Mouse (Mus musculus): ENCODE measurements around the gene Isg20l2.
A peak's percentile ranks its signal among the peaks of the same experiment; 100 is the strongest.

Gene Isg20l2

DNA sequence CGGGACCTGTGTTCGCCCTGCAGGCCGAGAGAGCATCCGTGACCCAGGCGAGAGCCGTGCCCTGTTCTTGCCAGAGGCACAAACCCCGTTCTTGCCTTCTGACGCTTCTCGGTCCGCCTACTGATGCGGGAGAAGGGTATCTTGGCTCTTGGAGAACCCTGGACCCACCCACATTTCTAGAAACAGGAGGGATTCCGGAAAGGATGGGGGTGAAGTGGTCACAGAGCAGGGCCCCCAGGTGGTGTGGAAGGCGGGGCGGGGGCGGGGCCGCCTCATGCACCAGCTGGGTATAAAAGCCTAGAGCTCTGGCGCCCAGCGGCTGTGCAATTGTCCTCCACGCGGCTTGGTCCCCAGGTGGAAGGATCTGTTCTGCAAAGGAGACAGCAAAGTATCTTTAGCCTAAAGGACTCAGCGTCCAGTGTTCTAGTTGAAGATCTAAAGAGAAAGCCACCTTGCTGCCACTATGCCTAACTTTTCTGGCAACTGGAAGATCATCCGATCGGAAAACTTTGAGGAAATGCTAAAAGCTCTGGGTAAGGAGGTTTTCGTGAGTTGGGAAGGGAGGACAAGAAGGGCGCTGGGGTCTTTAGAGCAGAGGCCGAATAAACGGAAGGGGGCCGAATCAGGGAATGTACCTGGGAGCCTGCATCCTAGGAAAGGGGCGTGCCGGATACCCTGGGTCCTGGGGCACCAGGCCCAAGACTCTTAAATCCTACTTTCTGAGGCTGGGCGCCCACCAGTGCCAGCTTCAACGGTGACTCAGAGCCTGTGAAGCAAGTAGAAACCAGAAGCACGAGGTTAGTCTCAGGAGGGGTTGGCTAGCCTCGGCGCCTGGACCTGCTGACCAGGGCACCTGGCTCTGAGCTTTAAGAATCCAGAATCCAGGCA is 18.5 kb downstream of the Isg20l2 start, which contains the start of gene Crabp2:
Gene Crabp2, plus strand, starts transcription at position 289 of the 888 bp plus-strand sequence.
- DNase-seq: no peak

DNA sequence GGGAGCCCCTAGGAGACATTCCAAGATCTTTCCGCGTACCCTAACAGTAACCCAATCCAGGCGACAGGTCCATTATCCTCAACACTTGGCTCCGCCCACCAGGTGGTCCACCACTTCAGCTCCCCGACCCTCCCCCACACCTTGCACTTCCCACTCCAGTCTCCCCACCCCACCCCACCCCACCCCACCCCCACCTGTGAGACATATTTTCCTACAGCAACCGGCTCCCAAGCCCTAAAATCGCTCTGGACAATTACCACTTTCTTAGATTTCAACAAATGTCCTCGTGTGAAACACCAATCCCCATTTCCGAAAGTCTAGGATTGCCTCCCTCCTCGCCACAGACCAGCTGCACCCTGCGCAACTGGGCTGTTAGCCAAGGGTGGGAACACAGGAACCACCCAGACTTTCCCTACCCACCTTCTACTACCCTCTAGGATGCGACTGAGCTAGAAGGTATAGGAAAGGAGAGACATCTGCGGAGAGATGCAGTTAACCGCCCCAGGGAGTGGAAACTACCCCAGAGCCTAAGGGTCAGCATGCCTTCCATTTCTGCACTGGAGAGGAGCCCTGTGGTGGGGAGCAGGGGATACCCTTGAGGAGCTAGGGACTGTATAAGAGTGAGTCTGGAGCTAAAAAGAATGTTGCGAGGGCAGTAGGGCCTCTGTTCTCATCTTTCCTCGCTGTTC is 19.3 kb downstream of the Isg20l2 start:
- DNase-seq: no peak

DNA sequence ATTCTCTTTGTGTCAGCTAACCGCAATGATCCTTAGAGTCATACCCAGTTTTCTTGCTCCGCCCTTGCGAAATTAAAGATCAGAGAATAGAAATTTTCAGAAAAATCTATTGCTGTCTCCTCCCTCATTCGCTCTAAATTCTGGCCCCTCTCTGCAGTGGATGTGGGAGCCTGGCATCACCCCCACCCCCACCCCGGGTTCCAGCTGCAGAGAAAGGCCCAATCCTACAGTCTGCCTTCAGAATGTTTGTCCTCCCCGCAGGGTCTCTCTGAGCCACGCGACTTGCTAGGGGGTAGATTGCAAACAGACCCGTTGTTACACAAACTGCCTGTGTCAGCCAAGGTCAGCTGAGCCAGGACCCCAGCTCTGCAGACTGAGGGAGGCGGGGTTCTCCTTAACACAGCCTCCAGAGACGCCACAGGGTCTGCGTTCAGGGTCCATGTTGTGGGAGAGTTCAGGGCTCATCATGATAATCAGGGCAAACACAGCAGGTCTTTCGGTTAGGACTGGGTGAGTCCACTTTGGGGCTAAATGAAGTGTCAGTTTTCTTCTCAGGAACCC is 19.9 kb downstream of the Isg20l2 start:
- DNase-seq: no peak

DNA sequence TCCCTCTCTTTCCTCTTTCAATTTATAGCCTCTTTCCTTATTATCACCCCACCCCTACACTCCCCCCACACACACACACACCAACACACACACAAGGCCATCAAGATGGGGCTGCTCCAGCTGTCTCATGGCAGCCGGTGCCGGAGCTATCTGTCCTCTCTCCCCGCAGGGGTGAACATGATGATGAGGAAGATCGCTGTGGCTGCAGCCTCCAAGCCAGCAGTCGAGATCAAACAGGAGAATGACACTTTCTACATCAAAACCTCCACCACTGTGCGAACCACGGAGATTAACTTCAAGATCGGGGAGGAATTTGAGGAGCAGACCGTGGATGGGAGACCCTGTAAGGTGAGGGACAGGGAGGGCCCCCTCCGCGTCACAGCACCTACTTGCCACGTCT is 21.8 kb downstream of the Isg20l2 start:
- no peak for DNase-seq

DNA sequence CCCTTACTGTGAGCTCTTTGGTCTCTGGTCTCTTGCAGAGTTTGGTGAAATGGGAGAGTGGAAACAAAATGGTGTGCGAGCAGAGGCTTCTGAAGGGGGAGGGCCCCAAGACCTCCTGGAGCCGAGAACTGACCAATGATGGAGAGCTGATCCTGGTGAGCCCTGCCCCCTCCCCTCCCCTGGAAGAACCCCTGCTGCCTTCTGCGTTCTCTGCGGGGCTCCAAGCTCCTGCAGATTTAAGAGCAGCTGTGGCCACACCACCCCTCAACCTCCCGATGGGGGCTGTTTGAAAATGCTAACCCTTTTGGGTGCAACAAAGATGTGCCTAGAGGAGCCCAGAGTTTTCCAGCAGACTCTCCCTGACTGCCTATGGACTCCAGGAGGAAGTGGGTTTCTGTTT is 22.3 kb downstream of the Isg20l2 start:
- DNase-seq: no peak

DNA sequence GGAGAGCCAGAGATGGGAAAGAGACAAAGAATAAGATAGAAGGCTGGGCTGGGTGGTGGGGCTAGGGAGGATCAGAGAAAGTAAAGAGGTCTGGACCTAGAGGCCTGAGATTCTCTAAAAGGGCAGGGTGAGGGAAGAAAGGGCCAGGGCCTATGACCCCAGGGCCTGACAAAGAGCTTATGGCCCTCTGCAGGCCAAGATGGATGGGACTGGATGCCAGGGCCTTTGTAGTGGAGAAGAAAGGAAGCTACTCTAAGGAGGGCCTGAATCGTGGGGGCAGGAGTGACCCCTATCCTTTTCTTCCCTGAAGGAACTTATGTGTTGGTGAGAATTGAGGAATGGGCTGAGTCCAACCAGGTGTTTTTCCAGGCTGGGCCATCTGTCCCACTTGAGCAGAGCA is 27.9 kb downstream of the Isg20l2 start:
- no peak for DNase-seq

DNA sequence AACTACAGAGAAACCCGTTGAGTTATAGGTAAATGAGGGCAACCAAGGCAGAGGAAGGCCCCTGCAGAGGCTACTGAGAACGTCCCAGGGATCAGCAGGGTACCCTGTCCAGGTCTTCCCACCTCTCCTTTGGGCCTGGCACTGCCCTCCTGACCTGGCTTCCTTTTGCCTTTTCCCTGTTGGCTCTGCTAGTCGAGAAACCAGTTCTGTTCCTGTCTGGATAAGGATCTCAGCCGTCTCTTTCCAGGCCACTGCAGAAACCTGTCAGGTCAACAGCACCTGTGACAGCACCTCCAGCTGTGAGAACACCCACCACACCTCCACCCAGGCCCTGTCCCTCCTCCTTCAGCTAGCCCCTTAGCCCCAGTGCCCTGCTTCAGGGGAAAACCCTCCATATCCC is 28.4 kb downstream of the Isg20l2 start:
- DNase-seq: no peak

DNA sequence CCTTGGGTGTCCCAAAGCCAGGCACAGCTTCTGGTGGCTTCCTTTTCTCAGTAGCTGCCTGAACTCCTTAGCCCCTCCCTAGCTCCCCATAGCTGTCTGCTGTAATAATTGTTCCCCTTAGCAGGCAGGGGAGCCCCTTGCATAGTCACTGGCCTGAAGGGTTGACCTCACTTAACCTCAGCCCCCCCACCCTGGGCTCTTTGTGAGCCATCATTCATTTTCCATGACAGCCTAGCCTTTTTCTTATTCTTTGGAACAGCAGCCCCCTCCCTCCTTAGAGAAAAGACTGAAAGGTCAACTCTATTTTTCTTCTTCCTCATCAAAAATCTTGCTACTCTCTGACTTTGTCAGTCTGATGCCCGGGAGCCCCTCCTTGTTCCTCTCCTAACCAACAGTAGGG is 28.9 kb downstream of the Isg20l2 start:
- DNase-seq: no peak

DNA sequence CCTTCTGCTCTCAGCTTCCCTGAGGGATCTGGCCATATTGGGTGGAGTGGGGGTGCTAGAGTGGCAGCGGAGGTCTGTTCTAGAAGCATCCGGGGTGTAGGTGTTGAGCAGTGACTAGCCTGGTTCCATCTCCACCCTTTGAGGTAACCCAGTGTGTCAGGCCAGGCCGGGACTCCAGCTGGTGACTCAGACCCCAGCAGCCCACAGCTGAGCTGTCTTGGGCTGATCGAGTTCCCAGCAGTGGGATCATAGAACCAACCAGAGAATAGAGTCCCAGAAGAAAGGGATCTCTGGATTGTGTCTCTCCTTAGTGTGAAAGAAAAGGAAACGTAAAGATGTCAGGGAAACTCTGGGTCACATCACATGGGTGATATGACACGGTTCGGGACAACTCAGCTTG is 29.3 kb downstream of the Isg20l2 start:
- DNase-seq: no peak

DNA sequence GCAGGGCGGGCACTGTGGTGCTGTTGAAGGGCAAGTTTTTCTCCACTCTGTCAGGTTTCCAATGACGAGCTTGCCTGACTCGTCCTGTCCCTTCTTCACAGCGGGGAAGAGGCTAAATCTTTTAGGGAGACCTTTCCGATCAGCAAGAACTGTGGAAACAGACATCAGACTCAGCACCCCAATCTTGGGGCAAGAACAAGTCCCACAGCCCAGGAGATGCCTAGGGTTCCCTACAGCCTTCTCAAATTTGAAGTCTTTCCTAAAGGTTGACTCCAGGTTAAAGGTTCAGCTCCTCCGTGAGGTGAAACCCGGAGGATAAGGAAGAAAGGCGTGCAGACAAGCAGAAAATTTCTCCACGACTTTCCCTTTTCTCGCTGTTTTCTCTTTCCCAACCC is 30.1 kb downstream of the Isg20l2 start:
- no peak for DNase-seq

DNA sequence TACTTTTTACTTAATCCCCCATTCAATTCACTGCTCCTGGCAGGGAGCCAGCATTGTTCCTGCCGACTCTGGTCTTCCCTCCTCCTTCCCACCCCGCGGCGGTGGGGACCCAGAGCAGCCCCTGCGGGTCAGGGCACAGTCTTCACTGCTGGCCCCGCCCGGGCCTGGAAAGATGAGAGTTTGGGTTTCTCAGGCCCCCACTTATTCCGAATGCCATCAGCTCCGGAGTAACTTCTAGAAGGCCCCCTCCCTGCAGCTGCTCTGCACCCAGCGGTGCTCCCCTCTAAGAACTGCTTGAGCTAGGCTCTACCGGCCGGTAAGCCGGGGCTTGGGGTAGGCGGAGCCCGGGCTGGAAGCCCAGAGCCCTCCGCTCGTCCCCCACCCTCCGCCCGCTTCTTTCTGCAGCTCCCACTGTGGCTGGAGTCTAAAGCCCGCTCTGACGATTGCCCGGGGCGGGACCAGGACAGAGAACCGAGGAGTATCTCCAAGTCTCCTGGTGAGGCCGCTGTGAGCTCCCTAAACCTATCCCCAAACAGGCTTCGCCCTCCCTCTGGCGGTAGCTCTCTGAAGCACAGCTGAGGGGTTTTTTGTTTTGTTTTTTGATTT is 30.6 kb downstream of the Isg20l2 start:
- DNase-seq: peak; percentile 89

DNA sequence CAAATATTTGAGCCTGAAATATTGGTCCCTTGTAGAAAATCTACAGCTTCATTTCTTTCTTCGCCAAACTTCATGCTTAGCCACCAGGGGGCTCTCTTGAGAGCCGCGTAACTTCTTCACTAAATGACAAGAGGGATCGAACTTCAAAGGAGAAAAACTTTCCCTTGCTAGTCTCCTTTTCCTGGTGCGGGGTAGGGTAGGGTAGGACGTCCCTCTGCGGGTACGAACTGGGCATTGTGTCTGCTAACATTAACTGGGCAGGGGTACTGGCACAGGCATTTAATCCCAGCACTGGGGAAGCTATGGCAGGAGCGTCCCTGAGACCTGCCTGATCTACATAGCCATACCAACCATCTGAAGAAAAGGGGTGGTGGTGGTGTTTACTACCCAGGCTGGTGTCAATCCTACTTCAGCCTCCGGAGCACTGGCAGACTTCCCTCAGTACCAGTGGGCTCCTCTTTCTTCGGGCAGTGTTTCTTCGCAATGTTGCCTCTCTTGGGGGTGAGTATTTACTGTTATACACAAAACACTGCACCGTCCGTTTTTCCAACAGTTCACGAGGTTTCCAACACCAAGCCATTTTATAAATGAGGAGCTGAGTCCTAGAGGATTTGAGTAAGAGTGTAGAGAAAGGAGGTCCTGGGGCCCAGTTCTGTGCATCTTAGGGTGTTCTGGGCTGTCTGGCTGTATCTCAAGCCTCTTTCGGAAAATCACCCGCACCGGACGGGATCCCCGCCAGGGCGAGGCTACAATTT is 40.2 kb downstream of the Isg20l2 start:
- DNase-seq: peak; percentile 76

DNA sequence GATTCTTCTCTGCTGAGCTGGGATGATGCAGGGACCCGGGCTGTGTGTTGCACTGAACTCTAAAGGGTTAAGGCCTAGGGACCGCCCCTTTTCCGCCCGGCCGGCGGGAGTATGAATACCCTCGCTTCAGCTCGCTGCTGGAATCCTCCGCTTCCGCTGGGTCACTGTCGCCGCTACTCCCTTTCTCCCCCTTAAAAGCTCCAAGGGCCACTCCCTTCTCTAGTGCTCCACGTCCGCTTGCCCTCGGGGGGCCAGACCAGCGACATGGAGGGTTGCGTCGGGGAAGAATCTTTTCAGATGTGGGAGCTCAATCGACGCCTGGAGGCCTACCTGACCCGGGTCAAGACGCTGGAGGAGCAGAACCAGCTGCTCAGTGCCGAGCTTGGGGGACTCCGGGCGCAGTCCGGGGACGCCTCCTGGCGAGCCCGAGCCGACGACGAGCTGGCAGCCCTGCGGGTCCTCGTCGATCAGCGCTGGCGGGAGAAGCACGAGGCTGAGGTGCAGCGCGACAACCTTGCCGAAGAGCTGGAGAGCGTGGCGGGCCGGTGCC is 40.9 kb downstream of the Isg20l2 start, which contains the start of gene Nes:
Gene Nes, plus strand, starts transcription at position 140 of the 550 bp plus-strand sequence.
- peak; percentile 83 for DNase-seq

DNA sequence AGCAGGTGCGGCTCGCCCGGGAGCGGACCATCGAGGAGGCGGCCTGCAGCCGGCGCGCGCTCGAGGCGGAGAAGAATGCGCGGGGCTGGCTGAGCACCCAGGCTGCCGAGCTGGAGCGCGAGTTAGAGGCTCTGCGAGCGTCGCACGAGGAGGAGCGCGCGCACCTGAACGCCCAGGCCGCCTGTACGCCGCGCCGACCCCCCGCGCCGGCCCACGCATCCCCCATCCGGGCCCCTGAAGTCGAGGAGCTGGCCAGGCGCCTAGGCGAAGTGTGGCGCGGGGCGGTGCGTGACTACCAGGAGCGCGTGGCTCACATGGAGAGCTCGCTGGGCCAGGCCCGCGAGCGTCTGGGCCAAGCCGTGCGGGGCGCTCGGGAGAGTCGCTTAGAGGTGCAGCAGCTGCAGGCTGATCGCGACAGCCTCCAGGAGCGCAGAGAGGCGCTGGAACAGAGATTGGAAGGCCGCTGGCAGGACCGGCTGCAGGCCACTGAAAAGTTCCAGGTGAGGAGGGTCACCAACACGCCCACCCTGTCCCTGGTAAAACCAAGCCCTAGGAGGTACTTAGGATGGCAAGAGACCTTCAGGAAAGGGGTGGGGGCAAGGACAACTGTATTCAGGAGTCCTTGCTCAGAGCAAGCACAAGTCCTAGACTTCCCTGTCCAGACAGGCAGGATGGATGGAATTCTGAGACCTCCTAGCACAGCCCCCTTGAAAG is 41.5 kb downstream of the Isg20l2 start:
- no peak for DNase-seq

DNA sequence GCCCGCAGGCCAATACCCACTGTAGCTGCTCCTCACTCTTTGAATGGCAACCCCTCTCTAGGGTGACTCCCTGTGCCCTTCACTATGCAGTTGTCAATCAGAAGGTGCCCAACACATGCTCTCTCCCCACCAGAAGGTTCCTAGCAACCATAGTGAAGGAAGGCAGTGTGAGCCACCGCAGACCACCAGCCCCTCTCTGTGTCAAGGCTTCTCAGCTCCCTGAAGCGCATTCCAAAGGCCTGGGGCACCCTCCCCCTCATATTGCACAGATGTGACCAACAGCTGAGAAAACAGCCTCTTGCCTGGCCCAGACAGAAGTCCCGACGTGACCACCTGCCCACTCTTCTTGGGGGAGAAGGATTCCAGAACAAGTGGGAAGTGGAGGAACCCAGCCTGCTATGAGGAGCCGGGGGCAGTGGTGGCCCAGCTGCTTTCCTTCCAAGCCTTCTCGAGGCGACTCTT is 42.1 kb downstream of the Isg20l2 start:
- no peak for DNase-seq

DNA sequence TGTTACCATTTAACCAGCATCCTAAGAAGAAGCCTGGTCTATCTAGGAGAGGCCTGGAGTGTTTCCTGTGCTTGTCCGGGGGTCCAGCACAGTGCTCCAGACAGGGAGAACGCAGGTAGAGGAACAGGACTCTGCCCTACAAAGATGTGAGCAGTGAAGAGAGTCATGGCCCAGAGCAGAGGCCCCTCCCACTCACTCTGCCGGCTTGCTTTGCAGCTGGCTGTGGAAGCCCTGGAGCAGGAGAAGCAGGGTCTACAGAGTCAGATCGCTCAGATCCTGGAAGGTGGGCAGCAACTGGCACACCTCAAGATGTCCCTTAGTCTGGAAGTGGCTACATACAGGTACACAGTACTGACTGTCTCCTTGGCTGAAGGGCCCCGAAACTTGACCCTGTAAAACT is 42.7 kb downstream of the Isg20l2 start:
- no peak for DNase-seq

DNA sequence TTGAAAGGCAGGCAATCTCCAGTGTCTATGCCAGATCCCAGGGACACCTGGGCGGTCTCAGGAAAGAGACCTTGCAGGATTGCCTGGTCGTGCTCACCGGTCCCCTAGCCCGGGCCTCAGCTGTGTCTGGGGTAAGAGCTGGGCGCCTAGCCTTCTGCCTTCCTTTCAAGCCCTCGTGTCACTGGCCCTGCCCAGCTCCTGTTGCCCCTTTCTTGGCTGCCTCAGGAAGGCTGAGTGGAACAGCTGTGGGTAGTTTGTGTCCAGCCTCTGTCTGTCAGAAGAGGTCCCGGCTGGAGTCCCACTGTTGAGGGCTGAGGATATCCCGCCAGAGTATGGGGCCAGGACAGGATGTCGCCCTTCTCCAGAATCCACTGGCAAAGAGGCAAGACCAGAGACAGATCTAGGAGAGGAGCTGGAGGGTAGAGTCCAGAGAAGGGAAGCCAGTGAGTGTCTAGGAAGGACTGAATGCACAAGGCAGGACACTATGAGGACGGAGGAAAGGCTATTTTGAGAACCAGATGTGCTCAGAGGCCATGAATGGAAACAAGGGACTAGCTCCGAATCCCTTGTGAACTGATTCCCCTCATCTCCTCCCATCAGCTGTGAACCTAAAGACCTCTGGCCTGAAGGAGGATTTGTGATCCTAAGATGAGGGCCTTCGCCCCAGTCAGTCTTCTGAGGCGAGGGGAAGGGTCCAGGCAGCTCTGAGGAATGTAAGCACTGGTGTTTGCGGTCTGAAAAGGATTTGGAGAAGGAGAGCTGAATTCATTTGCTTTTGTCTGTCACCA is 43.7 kb downstream of the Isg20l2 start:
- no peak for DNase-seq

DNA sequence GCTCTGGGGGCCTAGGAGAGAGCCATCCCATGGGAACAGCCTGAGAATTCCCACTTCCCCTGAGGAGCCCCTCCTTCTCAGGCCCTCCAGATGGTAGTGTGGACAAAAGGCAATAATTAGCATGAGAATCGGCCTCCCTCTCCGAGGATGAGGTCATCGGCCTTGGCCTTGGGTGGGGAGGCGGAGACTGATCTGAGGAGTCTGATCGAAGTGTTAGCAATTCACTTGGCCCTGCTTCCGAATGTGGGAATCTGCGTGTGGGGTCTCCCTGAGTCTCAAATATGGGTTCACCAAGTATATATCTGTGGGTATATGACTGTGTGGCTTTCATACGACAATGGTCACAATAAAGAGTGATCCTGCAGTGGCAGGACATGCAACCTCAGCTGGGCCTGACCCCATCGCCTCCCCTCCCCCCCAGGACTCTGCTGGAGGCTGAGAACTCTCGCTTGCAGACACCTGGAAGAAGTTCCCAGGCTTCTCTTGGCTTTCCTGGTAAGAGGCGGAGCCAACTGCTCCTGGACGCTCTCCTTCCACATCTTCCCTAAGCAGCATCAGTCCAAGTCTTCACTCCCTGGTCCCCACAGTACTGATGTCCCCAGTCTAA is 44.4 kb downstream of the Isg20l2 start:
- no peak for DNase-seq

DNA sequence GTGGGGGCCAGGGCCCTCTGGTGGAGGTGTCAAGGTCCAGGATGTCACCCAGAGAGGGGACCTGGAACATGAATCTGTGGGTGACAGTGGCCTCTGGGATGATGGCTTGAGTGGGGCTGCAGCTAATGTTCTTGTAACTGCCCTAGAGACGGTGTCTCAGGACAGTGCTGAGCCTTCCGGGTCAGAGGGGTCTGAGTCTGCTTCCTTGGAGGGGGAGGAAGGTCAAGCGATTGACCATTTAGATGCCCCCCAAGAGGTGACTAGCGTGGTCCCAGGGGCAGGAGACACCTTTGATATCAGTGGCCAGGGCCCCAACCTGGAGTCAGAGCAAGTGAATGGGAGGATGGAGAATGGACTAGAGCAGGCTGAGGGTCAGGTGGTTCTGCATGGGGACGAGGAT is 49.4 kb downstream of the Isg20l2 start:
- DNase-seq: no peak

DNA sequence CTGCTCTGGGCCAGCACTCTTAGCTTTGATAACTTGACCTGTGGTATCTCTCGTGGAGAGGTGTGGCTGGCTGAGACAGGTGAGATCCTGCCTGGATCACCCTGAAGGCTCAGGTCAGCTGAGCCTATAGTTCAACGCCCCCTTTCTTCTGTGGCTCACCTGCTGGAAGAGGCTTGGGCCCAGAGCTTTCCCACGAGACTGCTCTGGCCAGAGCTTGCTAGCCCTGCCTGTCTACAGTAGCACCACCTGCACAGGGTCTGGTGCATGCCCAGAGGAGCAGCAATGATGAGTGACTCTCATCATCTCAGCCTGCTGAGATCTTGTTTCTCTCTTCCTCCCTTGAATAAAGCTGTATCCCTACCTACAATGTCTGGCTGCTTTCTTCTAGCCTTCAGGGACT is 50.0 kb downstream of the Isg20l2 start:
- no peak for DNase-seq
